Mouse (Mus musculus): Measurements from ENCODE around the gene Elp4.

Gene Elp4

GRCm38 (mm10) chr2:105805210-105805609 lies 99.2 kb downstream of the Elp4 start:
- DNase-seq (ENCODE audit: low spot score), result no peak

GRCm38 (mm10) chr2:105804506-105804905 lies 99.9 kb downstream of the Elp4 start:
- DNase-seq (ENCODE audit: low spot score), result no peak

- no peak for DNase-seq (ENCODE audit: low spot score)
Measured at GRCm38 (mm10) chr2:105803427-105803826, 100.9 kb downstream of the Elp4 start.

- no peak for DNase-seq (ENCODE audit: low spot score)
Measured at GRCm38 (mm10) chr2:105802902-105803301, 101.5 kb downstream of the Elp4 start.

GRCm38 (mm10) chr2:105801536-105801935 lies 102.8 kb downstream of the Elp4 start:
- no peak for DNase-seq (ENCODE audit: low spot score)

GRCm38 (mm10) chr2:105800694-105801093 lies 103.7 kb downstream of the Elp4 start:
- no peak for DNase-seq (ENCODE audit: low spot score)

- peak; percentile 14 for DNase-seq (ENCODE audit: low spot score)
Measured at GRCm38 (mm10) chr2:105799840-105800239, 104.5 kb downstream of the Elp4 start.

- DNase-seq (ENCODE audit: low spot score), result no peak
Measured at GRCm38 (mm10) chr2:105797842-105798241, 106.5 kb downstream of the Elp4 start.

- DNase-seq (ENCODE audit: low spot score), result no peak
Measured at GRCm38 (mm10) chr2:105796101-105796500, 108.3 kb downstream of the Elp4 start.

- no peak for DNase-seq (ENCODE audit: low spot score)
Measured at GRCm38 (mm10) chr2:105792339-105793120, 111.8 kb downstream of the Elp4 start.

GRCm38 (mm10) chr2:105789936-105790335 lies 114.4 kb downstream of the Elp4 start:
- no peak for DNase-seq (ENCODE audit: low spot score)

GRCm38 (mm10) chr2:105787726-105788125 lies 116.6 kb downstream of the Elp4 start:
- DNase-seq (ENCODE audit: low spot score), result no peak

GRCm38 (mm10) chr2:105786986-105787385 lies 117.4 kb downstream of the Elp4 start:
- no peak for DNase-seq (ENCODE audit: low spot score)

GRCm38 (mm10) chr2:105782885-105783284 lies 121.5 kb downstream of the Elp4 start:
- no peak for DNase-seq (ENCODE audit: low spot score)

- no peak for DNase-seq (ENCODE audit: low spot score)
Measured at GRCm38 (mm10) chr2:105780739-105781138, 123.6 kb downstream of the Elp4 start.

- DNase-seq (ENCODE audit: low spot score), result no peak
Measured at GRCm38 (mm10) chr2:105779320-105779891, 125.0 kb downstream of the Elp4 start.

- DNase-seq (ENCODE audit: low spot score), result peak; percentile 8
Measured at GRCm38 (mm10) chr2:105771314-105771713, 133.1 kb downstream of the Elp4 start.

- DNase-seq (ENCODE audit: low spot score), result peak; percentile 75
Measured at GRCm38 (mm10) chr2:105769747-105770328, 134.5 kb downstream of the Elp4 start.

- DNase-seq (ENCODE audit: low spot score), result no peak
Measured at GRCm38 (mm10) chr2:105753512-105753911, 150.9 kb downstream of the Elp4 start.

GRCm38 (mm10) chr2:105749111-105749510 lies 155.3 kb downstream of the Elp4 start:
- DNase-seq (ENCODE audit: low spot score), result no peak

GRCm38 (mm10) chr2:105746896-105747295 lies 157.5 kb downstream of the Elp4 start:
- no peak for DNase-seq (ENCODE audit: low spot score)

GRCm38 (mm10) chr2:105736166-105736565 lies 168.2 kb downstream of the Elp4 start:
- DNase-seq (ENCODE audit: low spot score), result no peak

GRCm38 (mm10) chr2:105730704-105731103 lies 173.7 kb downstream of the Elp4 start:
- no peak for DNase-seq (ENCODE audit: low spot score)

Data from c-Kit-positive CD71-positive TER-119-positive erythroid progenitor cells, embryonic 14.5 days (primary cell).